Mouse (Mus musculus) lung, postnatal 36 days (tissue): ENCODE measurements around the gene Mblac1.
A peak's percentile ranks its signal among the peaks of the same experiment; 100 is the strongest.

Experiments
- DNase-seq: peaks from one replicate; pipeline ENCODE4 v3.0.0; 2022; ENCODE audit warnings: mixed read lengths

Mblac1 gene

GRCm38 (mm10) chr5:138219864-138220263 lies 25.8 kb downstream of the Mblac1 start:
- DNase-seq, result no peak

GRCm38 (mm10) chr5:138222111-138222510 lies 28.0 kb downstream of the Mblac1 start:
- peak; percentile 89 for DNase-seq

GRCm38 (mm10) chr5:138223287-138223686 lies 29.2 kb downstream of the Mblac1 start:
- no peak for DNase-seq

GRCm38 (mm10) chr5:138225700-138226099 lies 31.6 kb downstream of the Mblac1 start, which contains the start of gene Nxpe5:
TSS of gene Nxpe5 (plus strand) at chr5:138225898.
- DNase-seq, result no peak

GRCm38 (mm10) chr5:138226491-138226890 lies 32.4 kb downstream of the Mblac1 start:
- no peak for DNase-seq

GRCm38 (mm10) chr5:138227367-138227766 lies 33.3 kb downstream of the Mblac1 start:
- peak; percentile 22 for DNase-seq

GRCm38 (mm10) chr5:138228026-138228425 lies 33.9 kb downstream of the Mblac1 start:
- DNase-seq, result peak; percentile 68

- DNase-seq, result no peak
Measured at GRCm38 (mm10) chr5:138229511-138229910, 35.4 kb downstream of the Mblac1 start.

GRCm38 (mm10) chr5:138233778-138234177 lies 39.7 kb downstream of the Mblac1 start:
- DNase-seq, result no peak

GRCm38 (mm10) chr5:138234224-138234623 lies 40.1 kb downstream of the Mblac1 start:
- no peak for DNase-seq

GRCm38 (mm10) chr5:138241511-138241910 lies 47.4 kb downstream of the Mblac1 start:
- DNase-seq, result peak; percentile 21
